Mouse (Mus musculus) gastrocnemius, adult 18-20 months (tissue): Measurements from ENCODE around the gene Dguok. TPM values are rescaled to one million over a fixed set of nuclear protein-coding genes. Genes with fewer than 3 reads are reported as not detected.

Experiments used
- DNase-seq: peaks from one replicate; pipeline ENCODE4 v3.0.0; 2021; ENCODE audit warnings: low spot score
- total RNA-seq, 2 experiments: library from RNA; stranded (reverse); gene quantifications; 2 replicates each; pipeline ENCODE4 v1.2.3; 2021

Dguok gene
- total RNA-seq, 2 experiments from 2014 or later: 17.4 to 20.6 TPM

- no peak for DNase-seq
These were observed 71.6 kb downstream of the Dguok start for GRCm38 (mm10) chr6:83435174-83435573.

GRCm38 (mm10) chr6:83433546-83433945, 73.2 kb downstream of the Dguok start:
- no peak for DNase-seq

GRCm38 (mm10) chr6:83432966-83433365, 73.8 kb downstream of the Dguok start:
- DNase-seq: no peak

Other genes starting within 250 kb of the Dguok start
- gene Mthfd2, start 181.1 kb downstream of the Dguok start, total RNA-seq: 1 to 10 TPM; 3.0 to 3.2 TPM
- 10 to 100 TPM in 1 of 2 experiments, 1 to 10 TPM in 1; 8.0 to 12.4 TPM for gene Mob1a, start 181.0 kb downstream of the Dguok start, total RNA-seq
- 100 to 1,000 TPM; 249 to 275 TPM for gene Bola3, start 157.8 kb downstream of the Dguok start, total RNA-seq
- 10 to 100 TPM; 10.9 to 13.4 TPM for gene Tet3, start 47.9 kb downstream of the Dguok start, total RNA-seq
- gene Actg2, start 29.3 kb upstream of the Dguok start, total RNA-seq: 1 to 10 TPM in 1 of 2 experiments, under 1 TPM in 1; 0.40 to 1.6 TPM
- 1 to 10 TPM; 6.2 to 6.8 TPM for gene Stambp, start 65.8 kb upstream of the Dguok start, total RNA-seq
- not detected for gene Clec4f, start 149.2 kb upstream of the Dguok start, total RNA-seq
- gene Cd207, start 170.9 kb upstream of the Dguok start, total RNA-seq: not detected
- gene Vax2, start 204.3 kb upstream of the Dguok start, total RNA-seq: not detected
- gene Atp6v1b1, start 236.0 kb upstream of the Dguok start, total RNA-seq: not detected